Mouse (Mus musculus) ovary, postnatal 36 days (tissue): ENCODE results near the gene Calcrl.

Experiments
- DNase-seq: peaks from one replicate; pipeline ENCODE4 v3.0.0; 2022; ENCODE audit warnings: low spot score, mixed read lengths

Gene Calcrl

DNA sequence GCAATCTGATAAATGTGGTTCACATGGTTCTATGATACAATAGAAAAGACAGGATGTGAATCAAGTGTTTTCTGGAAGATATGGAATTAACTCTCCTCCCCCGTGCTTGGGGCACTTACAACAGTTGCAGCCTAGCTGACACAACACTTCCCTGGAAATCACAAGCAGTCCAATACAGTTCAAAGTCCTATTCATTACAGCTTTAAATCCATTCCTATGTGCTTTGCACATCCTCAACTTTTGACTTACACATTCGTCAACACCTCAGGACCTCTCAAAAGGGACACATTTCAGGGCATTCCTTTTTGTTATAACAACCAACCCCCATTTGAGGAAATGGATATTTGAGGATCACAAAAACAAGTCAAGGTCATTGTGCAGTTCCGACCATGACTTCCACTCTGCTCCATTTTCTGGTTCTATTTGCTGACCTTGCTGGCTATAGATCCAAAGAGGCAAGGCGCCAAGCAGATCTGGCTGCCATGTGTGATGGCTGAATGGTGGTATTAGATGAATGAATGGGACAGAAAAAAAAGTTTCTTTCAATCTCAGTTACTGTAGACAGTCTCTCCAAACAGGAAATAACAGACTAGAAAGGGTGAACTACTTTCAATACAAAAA lies 108.9 kb downstream of the Calcrl start:
- DNase-seq: no peak

DNA sequence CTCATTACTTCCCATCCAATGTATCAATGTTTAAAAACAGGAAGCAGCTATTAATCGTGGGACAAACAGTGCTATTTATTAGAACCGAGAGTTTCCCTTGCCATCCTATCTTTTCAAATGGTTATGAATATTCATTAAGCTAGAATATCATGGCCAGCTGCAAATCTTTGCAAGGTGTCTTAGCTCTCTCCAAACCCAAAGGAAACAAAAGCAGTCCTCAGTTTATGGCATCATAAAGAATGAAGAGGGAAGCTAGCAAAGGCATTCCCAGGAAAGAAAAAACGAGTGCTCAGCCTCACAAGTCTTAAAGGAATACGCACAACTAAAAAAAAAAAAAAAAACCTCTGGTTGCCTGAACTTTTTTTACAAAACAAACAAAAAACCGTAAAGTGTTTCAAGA lies 128.7 kb downstream of the Calcrl start:
- DNase-seq: no peak

DNA sequence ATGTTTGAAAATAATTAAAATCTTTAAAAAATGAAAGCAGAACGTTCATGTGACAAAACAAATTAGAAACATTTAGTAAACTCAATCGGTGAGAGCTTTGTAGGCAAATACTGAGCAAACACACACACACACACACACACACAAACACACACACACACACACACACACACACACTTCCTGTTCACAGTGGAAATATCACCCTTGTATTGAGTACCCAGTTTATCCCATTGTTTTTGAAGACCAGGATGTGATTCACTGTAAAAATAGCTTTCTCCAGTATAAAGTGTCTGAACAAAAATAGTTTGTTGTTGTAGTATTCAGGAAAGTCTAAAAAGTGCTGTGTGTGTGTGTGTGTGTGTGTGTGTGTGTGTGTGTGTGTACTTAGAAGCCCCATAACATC lies 130.1 kb downstream of the Calcrl start:
- no peak for DNase-seq

- DNase-seq: no peak
These were observed 130.6 kb downstream of the Calcrl start for GRCm38 (mm10) chr2:84294611-84295010.

DNA sequence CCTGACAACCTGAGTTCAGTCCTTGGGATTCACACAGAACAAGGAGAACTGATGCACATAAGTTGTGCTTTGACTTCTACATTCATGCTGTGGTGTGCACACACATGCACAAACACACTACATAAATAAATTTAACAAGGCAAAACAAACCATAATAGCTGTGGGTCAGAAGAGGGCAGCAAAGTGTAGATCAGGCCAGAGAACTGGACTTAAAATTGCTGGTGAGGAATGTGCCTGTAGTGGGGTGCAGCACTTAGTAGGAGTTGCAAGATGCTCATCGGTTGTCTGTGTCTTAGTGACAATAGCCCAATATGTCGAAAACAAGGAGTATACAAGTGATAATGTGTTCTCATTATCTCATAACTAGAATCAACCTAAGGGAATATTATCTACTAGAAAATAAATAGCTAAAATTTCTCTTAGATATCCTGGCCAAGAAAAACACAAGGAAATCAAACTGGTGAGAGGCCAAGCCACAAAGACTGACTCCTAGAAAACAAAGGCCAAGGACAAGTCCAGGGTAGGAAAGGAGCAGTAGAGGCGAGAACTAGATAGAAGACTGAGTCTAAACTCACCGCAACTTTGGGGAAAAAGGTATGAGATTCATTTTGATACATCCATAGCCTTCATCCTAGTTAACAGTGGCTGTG lies 132.7 kb downstream of the Calcrl start:
- no peak for DNase-seq

DNA sequence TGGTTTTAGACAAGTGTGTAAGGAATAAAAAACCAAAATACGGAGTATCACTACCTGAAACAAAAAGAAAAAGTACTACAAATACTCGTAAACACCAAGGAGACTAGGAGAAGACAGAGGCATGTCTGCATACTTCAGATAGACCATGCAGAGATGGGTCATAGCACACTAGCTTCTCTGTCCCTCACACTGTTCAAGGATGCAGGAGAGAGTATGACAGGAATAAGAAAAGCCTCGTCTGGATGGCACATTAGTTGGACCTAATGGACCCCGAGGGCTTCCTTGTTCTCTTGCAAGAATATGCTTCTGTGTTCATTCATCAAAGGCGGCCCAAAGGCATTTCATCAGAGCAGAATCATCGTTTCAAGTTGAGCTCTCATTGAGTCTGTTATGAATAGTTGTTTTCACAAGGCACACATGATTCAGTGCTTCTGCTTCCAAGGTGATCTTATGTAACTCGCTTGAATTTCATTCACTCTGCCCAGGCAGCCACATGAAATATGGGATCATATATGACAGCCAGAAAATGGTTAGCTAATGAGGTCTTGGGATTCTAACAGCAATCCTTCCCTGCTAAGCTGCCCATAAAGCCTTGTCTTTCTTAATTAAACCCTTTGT lies 136.2 kb downstream of the Calcrl start:
- no peak for DNase-seq
